Mouse (Mus musculus) cerebellum, adult 18-20 months (tissue): ENCODE results near the gene Nipsnap2.
A peak's percentile ranks its signal among the peaks of the same experiment; 100 is the strongest.
"Not testable (repeated sequence)": the region's sequence is repeated elsewhere in the genome, so short reads cannot be mapped to it uniquely, and the experiment has no call there.

ENCODE experiments used
- DNase-seq, 2 experiments: peaks; one replicate each; pipeline ENCODE4 v3.0.0; 2021

Gene Nipsnap2

GRCm38 (mm10) chr5:129761865-129762540 is 37.1 kb downstream of the Nipsnap2 start:
- peak; percentile 12 to 20 for DNase-seq

GRCm38 (mm10) chr5:129770443-129771355 is 45.8 kb downstream of the Nipsnap2 start:
- no peak for DNase-seq

- no peak for DNase-seq
These were observed 47.6 kb downstream of the Nipsnap2 start for GRCm38 (mm10) chr5:129772433-129772832.

GRCm38 (mm10) chr5:129773330-129773729 is 48.5 kb downstream of the Nipsnap2 start:
- not testable (repeated sequence) for DNase-seq

- DNase-seq, result no peak
These were observed 49.8 kb downstream of the Nipsnap2 start for GRCm38 (mm10) chr5:129774661-129775060.

GRCm38 (mm10) chr5:129778348-129778995 is 53.6 kb downstream of the Nipsnap2 start:
- DNase-seq, result no peak

- peak; percentile 83 for DNase-seq
These were observed 54.3 kb downstream of the Nipsnap2 start for GRCm38 (mm10) chr5:129778996-129779716.

GRCm38 (mm10) chr5:129780131-129780530 is 55.3 kb downstream of the Nipsnap2 start:
- no peak for DNase-seq

- no peak for DNase-seq
These were observed 57.3 kb downstream of the Nipsnap2 start for GRCm38 (mm10) chr5:129782211-129782610.

GRCm38 (mm10) chr5:129785235-129785870 is 60.5 kb downstream of the Nipsnap2 start:
- DNase-seq, result no peak

GRCm38 (mm10) chr5:129786161-129786560 is 61.3 kb downstream of the Nipsnap2 start:
- no peak for DNase-seq

GRCm38 (mm10) chr5:129786818-129787790 is 62.2 kb downstream of the Nipsnap2 start, which contains the start of gene Psph:
Gene Psph, minus strand, starts transcription at chr5:129787449.
- DNase-seq, result peak; percentile 95

- no peak for DNase-seq
These were observed 63.1 kb downstream of the Nipsnap2 start for GRCm38 (mm10) chr5:129787818-129788593.

- not testable (repeated sequence) for DNase-seq
These were observed 65.7 kb downstream of the Nipsnap2 start for GRCm38 (mm10) chr5:129790591-129790990.
